Mouse (Mus musculus): ENCODE measurements around the gene Prap1. TPM values are rescaled to one million over a fixed set of nuclear protein-coding genes. Genes with fewer than 3 reads are reported as not detected.
A peak's percentile ranks its signal among the peaks of the same experiment; 100 is the strongest.

The Prap1 gene
- polyA plus RNA-seq, 1 experiment from 2014 or later = 9.5 TPM

- Histone ChIP-seq H3K9me3 (replicated peaks; ENCODE audit: control insufficient read depth, low read length) (no peaks in the 10 kb centered on the region), H3K4me1 (ENCODE audit: control insufficient read depth, low read depth, low read length) (peaks cover 8% of the 10 kb centered on the region), H3K9ac (ENCODE audit: low read depth, low read length) (peak within 1 kb of the TSS; percentile 90), H3K4me2 (ENCODE audit: low read depth, low read length) (peak within 1 kb of the TSS; percentile 92), H3K4me3 (ENCODE audit: low read depth, low read length) (peak within 1 kb of the TSS; percentile 91), H3K27ac (ENCODE audit: low read length) (peak within 1 kb of the TSS; percentile 79), H3K36me3 (ENCODE audit: control insufficient read depth, insufficient read depth) (no peaks in the 10 kb centered on the region), H3K27me3 (ENCODE audit: control insufficient read depth, insufficient read depth, low read depth, low read length) (no peaks in the 10 kb centered on the region)
- ATAC-seq (ENCODE audit: low read depth) = peak; percentile 98
- WGBS (ENCODE audit: insufficient replicate concordance) = 2% methylated on average over 39 of the region's 39 CpGs
These were observed 44.2 kb downstream of the Prap1 start, which contains the start of gene Mtg1 for GRCm38 (mm10) chr7:140137135-140138020. Gene Mtg1 (plus strand): TSS chr7:140137564.

GRCm38 (mm10) chr7:140138021-140138310, 44.8 kb downstream of the Prap1 start:
- H3K27me3 ChIP-seq (ENCODE audit: control insufficient read depth, insufficient read depth, low read depth, low read length) = no peaks in the 10 kb centered on the region
- ATAC-seq (ENCODE audit: low read depth) = no peak
- 0% methylated on average over 8 of the region's 8 CpGs for WGBS (ENCODE audit: insufficient replicate concordance)

GRCm38 (mm10) chr7:140141350-140141749, 48.2 kb downstream of the Prap1 start:
- no peak overlapping the region for H3K4me2 ChIP-seq (ENCODE audit: low read depth, low read length)
- ATAC-seq (ENCODE audit: low read depth) = no peak
- H3K27me3 ChIP-seq (ENCODE audit: control insufficient read depth, insufficient read depth, low read depth, low read length) = no peaks in the 10 kb centered on the region
- no peak overlapping the region for H3K27ac ChIP-seq (ENCODE audit: low read length)
- H3K36me3 ChIP-seq (ENCODE audit: control insufficient read depth, insufficient read depth) = no peaks in the 10 kb centered on the region
- H3K4me3 ChIP-seq (ENCODE audit: low read depth, low read length) = no peak overlapping the region
- no peak overlapping the region for H3K9ac ChIP-seq (ENCODE audit: low read depth, low read length)
- no peaks in the 10 kb centered on the region for H3K9me3 ChIP-seq (replicated peaks; ENCODE audit: control insufficient read depth, low read length)
- peaks cover 8% of the 10 kb centered on the region for H3K4me1 ChIP-seq (ENCODE audit: control insufficient read depth, low read depth, low read length)
- under 1% methylated on average over 14 of the region's 14 CpGs for WGBS (ENCODE audit: insufficient replicate concordance)

More at GRCm38 (mm10) chr7:140138021-140138310, 44.8 kb downstream of the Prap1 start:
- Histone ChIP-seq H3K27ac (ENCODE audit: low read length) (peak overlapping the region; percentile 79), H3K9me3 (replicated peaks; ENCODE audit: control insufficient read depth, low read length) (no peaks in the 10 kb centered on the region), H3K9ac (ENCODE audit: low read depth, low read length) (peak overlapping the region; percentile 90), H3K4me1 (ENCODE audit: control insufficient read depth, low read depth, low read length) (peaks cover 8% of the 10 kb centered on the region), H3K4me3 (ENCODE audit: low read depth, low read length) (peak overlapping the region; percentile 91), H3K4me2 (ENCODE audit: low read depth, low read length) (peak overlapping the region; percentile 92), H3K36me3 (ENCODE audit: control insufficient read depth, insufficient read depth) (no peaks in the 10 kb centered on the region)

GRCm38 (mm10) chr7:140144550-140144949, 51.4 kb downstream of the Prap1 start:
- Histone ChIP-seq H3K36me3 (ENCODE audit: control insufficient read depth, insufficient read depth) (no peaks in the 10 kb centered on the region), H3K4me2 (ENCODE audit: low read depth, low read length) (no peak overlapping the region), H3K9ac (ENCODE audit: low read depth, low read length) (no peak overlapping the region), H3K4me1 (ENCODE audit: control insufficient read depth, low read depth, low read length) (no peaks in the 10 kb centered on the region; the same call in 1 of the 2 replicates), H3K9me3 (replicated peaks; ENCODE audit: control insufficient read depth, low read length) (no peaks in the 10 kb centered on the region), H3K27me3 (ENCODE audit: control insufficient read depth, insufficient read depth, low read depth, low read length) (no peaks in the 10 kb centered on the region), H3K4me3 (ENCODE audit: low read depth, low read length) (no peak overlapping the region), H3K27ac (ENCODE audit: low read length) (no peak overlapping the region)
- no peak for ATAC-seq (ENCODE audit: low read depth)
- 77% methylated on average over 4 of the region's 4 CpGs for WGBS (ENCODE audit: insufficient replicate concordance)

Other genes starting within 250 kb of the Prap1 start
- not detected in 2 replicates for gene Kndc1, start 198.7 kb upstream of the Prap1 start, polyA plus RNA-seq (2015; fragmentation: Nextera tagmentation; extraction: Ambion mirVana)
- gene Utf1, start 149.6 kb upstream of the Prap1 start, polyA plus RNA-seq (2015; fragmentation: Nextera tagmentation; extraction: Ambion mirVana) = not detected in 2 replicates
- not detected in 2 replicates for gene 6430531B16Rik, start 114.6 kb upstream of the Prap1 start, polyA plus RNA-seq (2015; fragmentation: Nextera tagmentation; extraction: Ambion mirVana)
- 1.6 and 1.8 TPM in 2 replicates for gene Adam8, start 100.8 kb upstream of the Prap1 start, polyA plus RNA-seq (2015; fragmentation: Nextera tagmentation; extraction: Ambion mirVana)
- 15.5 and 16.5 TPM in 2 replicates for gene Zfp511, start 57.0 kb upstream of the Prap1 start, polyA plus RNA-seq (2015; fragmentation: Nextera tagmentation; extraction: Ambion mirVana)
- gene Tubgcp2, start 56.7 kb upstream of the Prap1 start, polyA plus RNA-seq (2015; fragmentation: Nextera tagmentation; extraction: Ambion mirVana) = 22.2 and 23.3 TPM in 2 replicates
- not detected in 2 replicates for gene Msx3, start 44.3 kb upstream of the Prap1 start, polyA plus RNA-seq (2015; fragmentation: Nextera tagmentation; extraction: Ambion mirVana)
- not detected in 2 replicates for gene Caly, start 10.8 kb upstream of the Prap1 start, polyA plus RNA-seq (2015; fragmentation: Nextera tagmentation; extraction: Ambion mirVana)
- gene Fuom, start 9.0 kb downstream of the Prap1 start, polyA plus RNA-seq (2015; fragmentation: Nextera tagmentation; extraction: Ambion mirVana) = 8.4 and 11.6 TPM in 2 replicates
- 11.0 and 14.3 TPM in 2 replicates for gene Paox, start 22.4 kb downstream of the Prap1 start, polyA plus RNA-seq (2015; fragmentation: Nextera tagmentation; extraction: Ambion mirVana)
- gene Echs1, start 23.1 kb downstream of the Prap1 start, polyA plus RNA-seq (2015; fragmentation: Nextera tagmentation; extraction: Ambion mirVana) = 122 and 131 TPM in 2 replicates
- 13.0 and 13.1 TPM in 2 replicates for gene Mtg1, start 44.2 kb downstream of the Prap1 start, polyA plus RNA-seq (2015; fragmentation: Nextera tagmentation; extraction: Ambion mirVana)
- not detected in 2 replicates for gene Sprn, start 61.5 kb downstream of the Prap1 start, polyA plus RNA-seq (2015; fragmentation: Nextera tagmentation; extraction: Ambion mirVana)
- gene Olfr522, start 71.4 kb downstream of the Prap1 start, polyA plus RNA-seq (2015; fragmentation: Nextera tagmentation; extraction: Ambion mirVana) = not detected in 2 replicates
- not detected in 2 replicates for gene Olfr523, start 79.8 kb downstream of the Prap1 start, polyA plus RNA-seq (2015; fragmentation: Nextera tagmentation; extraction: Ambion mirVana)
- gene Olfr524, start 112.6 kb downstream of the Prap1 start, polyA plus RNA-seq (2015; fragmentation: Nextera tagmentation; extraction: Ambion mirVana) = not detected in 2 replicates
- gene Cd163l1, start 124.9 kb downstream of the Prap1 start, polyA plus RNA-seq (2015; fragmentation: Nextera tagmentation; extraction: Ambion mirVana) = 0.05 and 0.06 TPM in 2 replicates
- not detected in 2 replicates for gene 5830411N06Rik, start 153.9 kb downstream of the Prap1 start, polyA plus RNA-seq (2015; fragmentation: Nextera tagmentation; extraction: Ambion mirVana)
- gene Olfr525, start 227.5 kb downstream of the Prap1 start, polyA plus RNA-seq (2015; fragmentation: Nextera tagmentation; extraction: Ambion mirVana) = not detected in 2 replicates
- not detected in 2 replicates for gene Olfr527, start 240.6 kb downstream of the Prap1 start, polyA plus RNA-seq (2015; fragmentation: Nextera tagmentation; extraction: Ambion mirVana)

Data from liver, embryonic 16.5 days (tissue).